Mouse (Mus musculus) lung, postnatal 4 days (tissue): ENCODE results near the gene Fgd4.

Experiments
- DNase-seq, 2 experiments: peaks; one replicate each; pipeline ENCODE4 v3.0.0; 2021

Fgd4 gene

DNA sequence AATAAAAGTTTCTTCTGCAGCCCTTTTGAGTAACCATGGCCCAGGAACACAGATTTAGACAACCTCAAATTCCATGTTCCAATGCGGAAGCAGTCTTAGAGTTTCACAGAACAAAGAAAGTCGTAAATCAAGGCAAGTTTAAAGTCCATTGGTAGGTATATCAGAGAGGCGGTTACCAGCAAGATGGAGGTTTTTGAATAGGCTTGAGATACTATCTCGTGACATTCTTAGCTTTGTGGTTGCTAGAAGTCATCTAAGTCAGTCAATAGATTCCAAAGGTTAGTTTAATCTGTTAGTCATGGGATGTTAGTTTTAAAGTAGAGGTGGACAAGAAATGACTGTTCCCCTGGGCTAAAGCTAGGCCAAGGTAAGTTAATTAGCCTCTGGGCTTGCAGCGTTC is at the start of gene Fgd4:
Fgd4 (minus strand) TSS at position 89 of the 400 bp plus-strand sequence.
- DNase-seq: no peak

- no peak for DNase-seq
Observed at GRCm38 (mm10) chr16:16645148-16645547, 44.8 kb upstream of the Fgd4 start.

DNA sequence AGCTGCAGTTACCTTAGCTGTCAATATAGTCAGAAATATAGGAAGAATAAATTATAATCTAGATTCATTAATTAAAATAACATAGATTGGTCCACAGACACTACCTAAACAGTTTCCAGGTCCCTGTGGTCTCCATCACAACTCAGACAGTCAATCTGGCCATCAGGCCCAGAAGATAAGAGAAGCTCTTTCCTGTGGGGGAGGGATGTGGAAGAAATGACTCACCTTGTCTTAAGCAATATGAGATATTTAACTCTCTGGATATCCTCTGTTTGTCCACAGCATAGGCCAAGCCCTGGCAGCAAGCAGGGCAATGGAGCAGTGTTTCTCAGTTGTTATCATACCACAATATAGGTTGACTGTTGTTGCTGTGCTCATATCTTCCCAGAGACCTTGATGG is 33.4 kb upstream of the Fgd4 start:
- DNase-seq: no peak

GRCm38 (mm10) chr16:16599586-16600401 is 555 bp downstream of the Fgd4 start:
- DNase-seq: peak; percentile 69 to 84

DNA sequence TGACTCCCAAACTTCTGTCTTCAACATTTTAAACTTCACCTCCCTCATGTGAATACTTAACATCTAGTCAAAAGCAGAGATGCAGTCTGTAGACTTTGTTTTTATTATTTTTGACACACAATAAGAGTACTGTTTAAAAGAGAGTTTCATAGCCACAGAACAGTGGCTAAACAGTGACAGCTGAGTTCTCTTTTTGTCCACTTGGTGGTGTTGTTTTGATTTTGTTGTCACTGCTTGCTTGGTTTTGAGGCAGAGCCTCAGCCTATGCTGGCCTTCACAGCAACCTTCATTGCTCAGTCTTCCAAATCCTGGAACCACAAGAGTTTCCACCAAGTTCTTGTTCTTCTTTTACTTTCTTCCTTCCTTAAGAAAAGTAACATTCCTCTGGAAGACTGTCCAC is 3.8 kb downstream of the Fgd4 start:
- DNase-seq: no peak

DNA sequence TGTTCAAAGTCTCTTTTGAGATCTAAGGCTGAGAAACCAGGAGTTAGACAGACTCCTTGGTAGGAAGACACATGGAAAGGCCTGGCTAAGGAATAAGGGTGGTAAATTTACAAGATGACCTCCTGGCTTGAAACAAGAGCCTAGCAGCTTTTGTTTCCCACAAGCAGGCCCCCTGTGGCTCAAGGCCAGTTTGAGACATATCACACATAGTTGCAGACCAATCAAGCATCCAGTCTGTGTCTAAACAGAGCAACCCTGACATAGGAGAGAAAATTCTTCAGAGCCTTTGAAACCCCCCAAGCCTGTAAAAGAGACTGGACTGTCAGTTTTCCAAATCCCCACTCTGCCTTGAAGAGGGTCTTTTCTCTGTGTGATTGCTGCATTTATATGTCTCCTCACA is 7.7 kb downstream of the Fgd4 start:
- DNase-seq: no peak

GRCm38 (mm10) chr16:16584409-16585032 is 15.8 kb downstream of the Fgd4 start:
- peak; percentile 31 to 66 for DNase-seq

GRCm38 (mm10) chr16:16576556-16576955 is 23.8 kb downstream of the Fgd4 start:
- no peak for DNase-seq

DNA sequence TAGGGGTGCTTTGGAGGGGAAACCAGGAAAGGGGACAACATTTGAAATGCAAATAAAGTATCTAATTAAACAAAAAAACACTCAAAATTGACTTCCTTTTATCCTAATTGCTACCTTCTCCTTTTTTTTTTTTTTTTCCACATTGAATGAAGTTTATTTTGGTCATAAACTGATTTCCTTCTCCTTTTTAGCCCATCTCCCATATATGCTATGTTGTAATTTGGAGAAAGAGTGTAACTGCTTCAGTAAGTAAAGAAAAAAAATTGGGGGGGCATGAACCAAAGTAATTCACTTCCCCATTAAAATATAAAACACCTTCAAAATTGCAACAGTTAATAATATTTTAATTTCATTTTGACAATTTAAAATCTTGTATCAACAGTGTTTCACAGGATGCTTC is 25.8 kb downstream of the Fgd4 start:
- no peak for DNase-seq

DNA sequence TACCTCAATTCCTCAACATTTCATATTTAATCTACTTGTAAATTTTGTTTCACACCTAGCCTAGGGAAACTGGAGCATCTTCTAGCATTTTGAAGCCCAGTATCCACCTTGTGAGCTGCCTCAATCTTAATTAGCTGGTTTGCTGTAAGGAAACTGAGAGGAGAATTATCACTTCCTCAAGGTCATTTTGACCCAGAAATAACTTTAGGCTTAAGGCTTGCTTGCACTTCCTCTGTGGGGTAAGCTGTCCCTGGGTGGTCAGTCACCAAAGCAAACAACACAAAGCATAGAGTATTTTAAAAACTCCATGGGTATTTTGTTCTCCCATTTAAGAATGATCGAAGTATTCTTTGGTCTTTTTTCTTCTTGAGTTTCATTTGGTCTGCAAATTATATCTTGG is 27.2 kb downstream of the Fgd4 start:
- DNase-seq: no peak

- no peak for DNase-seq
Observed at GRCm38 (mm10) chr16:16571356-16571755, 29.0 kb downstream of the Fgd4 start.

DNA sequence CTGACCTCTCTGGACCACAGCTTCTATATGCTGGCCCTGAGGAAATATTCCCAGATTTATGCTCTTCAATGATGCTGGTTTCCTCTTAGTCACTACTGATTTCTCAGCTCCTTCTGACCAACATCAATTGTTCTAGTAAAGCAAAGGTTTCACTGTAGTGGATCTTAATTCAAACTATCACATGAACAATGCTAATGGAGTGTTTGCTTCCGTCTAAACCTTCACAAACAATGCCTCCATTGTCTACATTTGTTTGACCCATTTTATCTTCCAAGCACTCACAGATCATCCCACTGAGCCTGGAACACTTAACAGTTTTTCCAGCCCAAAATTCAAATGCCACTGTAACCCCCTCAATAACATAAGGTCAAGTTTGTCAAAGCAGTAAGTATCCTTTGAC is 33.6 kb downstream of the Fgd4 start:
- no peak for DNase-seq

DNA sequence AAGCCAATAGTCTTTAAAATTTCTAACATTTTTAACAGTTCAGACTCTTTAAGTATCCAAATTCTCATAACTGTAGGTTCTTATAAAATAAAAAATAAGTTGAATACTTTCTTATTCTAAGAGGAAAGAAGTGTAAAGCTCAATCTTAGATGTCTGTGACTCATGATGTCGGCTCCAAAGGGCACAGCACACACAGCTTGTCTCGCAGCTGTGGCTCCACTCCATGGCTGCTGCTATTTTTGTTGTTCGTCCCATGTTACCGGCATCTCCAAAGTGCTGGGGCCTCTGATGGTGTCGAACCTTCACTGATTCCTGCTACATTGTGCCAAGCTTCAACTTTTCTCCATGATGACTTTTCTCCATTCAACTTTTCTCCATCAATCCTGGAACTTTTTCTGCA is 34.1 kb downstream of the Fgd4 start:
- no peak for DNase-seq

- no peak for DNase-seq
Observed at GRCm38 (mm10) chr16:16565786-16566185, 34.6 kb downstream of the Fgd4 start.

GRCm38 (mm10) chr16:16560718-16561117 is 39.6 kb downstream of the Fgd4 start:
- no peak for DNase-seq

DNA sequence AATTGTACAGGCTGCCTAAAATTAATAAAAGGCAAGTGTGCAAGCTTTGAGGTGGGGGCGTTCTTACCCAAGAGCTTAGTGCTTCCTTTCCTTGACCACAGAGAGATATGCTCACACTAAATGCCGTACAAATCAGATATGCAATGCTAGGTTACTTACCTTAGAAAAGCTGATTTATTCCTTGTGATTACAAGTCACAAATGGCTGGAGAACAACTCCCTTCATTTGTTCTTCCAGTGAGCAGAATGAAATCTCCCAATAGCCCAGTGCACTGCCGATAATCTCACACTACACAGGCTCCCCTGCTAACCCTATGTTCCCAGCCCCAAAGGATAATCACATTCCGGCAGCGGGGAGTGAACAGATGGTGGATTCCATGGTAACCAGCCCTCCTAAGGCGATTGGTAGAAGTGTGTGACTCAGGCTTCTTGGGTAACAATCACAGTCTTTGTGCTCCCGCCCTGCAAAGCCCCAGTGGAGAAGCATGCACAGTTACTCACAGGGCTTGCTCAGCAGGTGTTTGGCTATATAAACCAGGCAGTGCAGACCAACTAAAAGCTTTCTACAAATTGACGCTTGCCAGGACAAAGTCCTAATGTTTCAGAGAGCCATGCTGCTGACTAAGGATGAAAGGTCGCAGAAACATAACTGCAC is 40.3 kb downstream of the Fgd4 start:
- no peak for DNase-seq

GRCm38 (mm10) chr16:16559016-16559877 is 41.1 kb downstream of the Fgd4 start:
- DNase-seq: no peak

DNA sequence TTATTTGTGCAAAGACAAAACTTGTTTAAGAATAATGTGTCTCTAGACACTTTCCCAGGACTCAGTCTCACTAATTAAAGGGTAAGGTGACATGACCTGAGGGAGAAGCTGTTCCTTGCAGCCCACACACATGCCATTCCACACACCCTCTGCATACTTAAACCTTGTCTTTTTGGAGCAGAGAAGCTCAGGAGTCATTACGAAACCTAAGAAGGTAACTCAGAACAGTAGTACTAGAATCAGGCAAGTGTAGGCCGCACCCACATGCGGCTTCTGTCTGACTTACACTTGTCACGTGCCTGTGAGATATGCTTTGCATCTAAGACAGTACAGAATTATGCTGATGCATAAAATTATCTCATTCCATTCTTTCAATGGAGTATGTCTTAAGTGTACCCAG is 42.6 kb downstream of the Fgd4 start:
- DNase-seq: no peak

DNA sequence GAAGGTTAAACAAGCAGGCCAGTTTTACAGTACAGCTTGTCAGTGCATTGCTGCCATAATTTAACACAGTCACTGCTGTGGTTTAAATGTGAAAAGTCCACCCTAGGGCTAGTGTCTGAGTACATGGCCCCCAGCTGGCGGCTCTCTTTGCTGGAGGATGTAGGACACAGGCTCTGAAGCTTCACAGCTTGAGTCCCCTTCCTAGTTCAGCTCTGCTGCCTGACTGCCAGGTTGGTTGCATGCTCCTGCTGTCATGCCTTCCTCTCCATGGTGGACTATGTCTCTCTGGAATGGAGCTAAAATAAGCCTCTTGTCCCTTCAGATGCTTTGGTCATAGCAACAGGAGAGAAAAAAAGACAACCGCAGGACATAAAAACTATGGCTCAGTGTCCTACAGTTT is 46.3 kb downstream of the Fgd4 start:
- no peak for DNase-seq

- DNase-seq: no peak
Observed at GRCm38 (mm10) chr16:16552197-16552596, 48.2 kb downstream of the Fgd4 start.

GRCm38 (mm10) chr16:16549105-16549504 is 51.2 kb downstream of the Fgd4 start:
- DNase-seq: no peak

DNA sequence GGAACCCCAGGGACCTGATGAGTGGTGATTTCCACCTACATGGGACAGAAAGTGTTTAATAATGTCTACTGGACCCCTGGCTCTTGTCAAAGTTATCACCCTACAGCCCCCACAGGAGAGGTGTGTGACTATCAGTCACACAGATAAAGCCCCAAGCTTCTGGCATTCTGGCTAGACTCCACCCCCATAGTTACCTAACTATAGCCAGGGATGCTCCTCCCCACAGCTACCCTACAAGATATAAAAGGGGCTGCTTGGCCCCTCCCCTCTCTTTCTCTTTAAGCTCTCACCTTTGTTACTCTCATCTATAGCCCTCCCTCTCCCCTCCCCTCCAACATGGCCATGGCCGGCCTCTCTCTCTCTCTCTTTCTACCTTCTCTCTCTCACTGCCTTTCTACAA is 53.7 kb downstream of the Fgd4 start:
- no peak for DNase-seq

- DNase-seq: no peak
Observed at GRCm38 (mm10) chr16:16542956-16543441, 57.4 kb downstream of the Fgd4 start.
